Mouse (Mus musculus) cortical plate, adult 2 months (tissue): Measurements from ENCODE around the gene Rps6ka5. TPM values are rescaled to one million over a fixed set of nuclear protein-coding genes. Genes with fewer than 3 reads are reported as not detected.

Experiments used
- H3K27ac ChIP-seq: fragments of 200-500 bp; 2 replicates; pipeline ENCODE4 v1.5.1; 2012; ENCODE audit warnings: low read length, control low read depth, inconsistent platforms; ENCODE audit not compliant: insufficient read depth
- H3K4me1 ChIP-seq: fragments of 200-500 bp; 2 replicates; pipeline ENCODE4 v1.6.1; 2011; ENCODE audit warnings: low read length; ENCODE audit not compliant: control insufficient read depth, insufficient read depth
- H3K4me3 ChIP-seq: fragments of 200-500 bp; 2 replicates; pipeline ENCODE4 v1.5.1; 2011; ENCODE audit warnings: mild to moderate bottlenecking, low read length, control low read depth; ENCODE audit not compliant: insufficient read depth
- CTCF ChIP-seq: fragments of 200-500 bp; IDR thresholded peaks from 2 replicates; pipeline ENCODE4 v1.5.1; 2011; ENCODE audit warnings: mild to moderate bottlenecking, control low read depth, low read length; ENCODE audit not compliant: insufficient read depth; ENCODE audit errors: extremely low read depth
- POLR2A ChIP-seq: fragments of 200-500 bp; IDR thresholded peaks from 2 replicates; pipeline ENCODE4 v1.6.1; 2011; ENCODE audit warnings: mild to moderate bottlenecking, low read length, control low read depth; ENCODE audit not compliant: insufficient read depth; ENCODE audit errors: extremely low read depth
- polyA plus RNA-seq: library from polyadenylated mRNA; depleted of rRNA; stranded (reverse); fragments of >200 nt; gene quantifications from 2 replicates; pipeline ENCODE4 v1.2.3, GENCODE M21; 2012

Gene Rps6ka5
- polyA plus RNA-seq, 1 experiment, result 10.8 TPM

- peaks cover 2% of the 10 kb centered on the region; the same call in 1 of the 2 replicates for H3K4me1 ChIP-seq
- no peak for TF ChIP-seq POLR2A
- no peak for TF ChIP-seq CTCF
- no peak overlapping the region for H3K4me3 ChIP-seq
- no peak overlapping the region for H3K27ac ChIP-seq
Measured at GRCm38 (mm10) chr12:100578291-100578690, 148.5 kb downstream of the Rps6ka5 start.

DNA sequence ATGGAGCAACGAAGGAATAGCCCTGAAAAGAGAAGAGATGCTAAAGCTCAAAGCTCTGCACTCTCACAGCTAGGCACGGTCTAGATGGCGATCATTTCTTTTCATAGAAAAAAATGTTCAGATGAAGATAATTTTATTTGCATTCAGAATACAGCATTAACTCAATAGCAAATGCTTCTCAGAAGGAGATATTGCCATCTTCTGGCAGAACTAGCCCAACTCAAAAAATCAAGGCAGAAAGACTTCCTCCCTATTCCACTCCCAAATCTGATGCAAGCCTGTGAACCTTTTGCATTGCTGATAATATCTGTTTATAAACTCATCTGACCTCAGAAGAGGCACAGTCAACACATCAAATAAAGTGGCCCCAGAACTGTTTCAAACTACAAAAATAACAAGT, 151.0 kb downstream of the Rps6ka5 start:
- Histone ChIP-seq H3K4me3 (no peak overlapping the region), H3K27ac (peak overlapping the region; percentile 54; the same call in 1 of the 2 replicates), H3K4me1 (peaks cover 3% of the 10 kb centered on the region)
- no peak for TF ChIP-seq CTCF
- no peak for TF ChIP-seq POLR2A

DNA sequence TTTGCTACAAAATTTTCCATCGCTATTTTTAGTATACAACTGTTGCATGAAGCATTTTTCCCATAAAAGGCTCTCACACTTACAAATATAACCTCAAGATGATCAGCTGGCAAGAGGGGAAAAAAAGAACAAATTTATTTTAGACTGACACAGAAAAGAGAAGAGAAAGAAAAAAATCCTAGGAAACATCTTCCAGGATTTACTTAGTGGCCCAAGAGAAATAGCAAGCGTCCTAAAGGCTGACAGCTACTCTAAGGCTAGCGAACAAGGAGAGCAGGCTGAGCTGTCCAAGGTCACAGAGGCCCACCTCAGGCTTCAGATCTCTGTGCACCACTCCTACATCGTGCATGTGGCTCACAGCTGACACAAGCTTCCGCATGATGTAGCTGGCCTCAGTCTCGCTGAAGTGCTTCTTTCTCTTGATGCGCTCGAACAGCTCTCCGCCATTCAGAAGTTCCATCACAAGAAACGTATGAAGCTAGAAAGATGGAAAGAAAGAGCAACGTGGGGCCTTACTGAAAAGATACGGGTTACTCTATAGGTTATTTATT, 156.2 kb downstream of the Rps6ka5 start:
- peaks cover 6% of the 10 kb centered on the region for H3K4me1 ChIP-seq
- H3K27ac ChIP-seq, result peak overlapping the region; percentile 8; the same call in 1 of the 2 replicates
- no peak for TF ChIP-seq POLR2A
- TF ChIP-seq CTCF, result no peak

DNA sequence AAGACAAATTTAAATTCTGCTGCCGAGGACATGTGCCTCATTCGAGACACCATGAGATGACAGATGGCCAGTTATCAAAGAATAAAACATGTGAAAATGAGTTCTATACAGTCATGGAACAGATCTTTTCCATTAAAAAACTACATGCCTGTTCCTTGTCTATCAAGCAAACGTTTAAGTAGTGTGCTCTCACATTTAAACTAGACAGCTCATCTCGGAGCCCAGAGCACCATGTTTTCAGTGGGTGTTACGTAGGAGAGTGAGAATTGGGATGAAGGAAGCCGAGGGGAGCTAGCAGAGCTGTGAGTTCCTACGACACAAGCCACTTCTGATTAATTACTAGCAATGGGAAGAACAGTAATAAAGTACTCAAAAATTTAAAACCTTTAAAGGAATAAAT, 158.0 kb downstream of the Rps6ka5 start:
- H3K4me1 ChIP-seq, result peaks cover 6% of the 10 kb centered on the region
- H3K4me3 ChIP-seq, result no peak overlapping the region
- TF ChIP-seq POLR2A (no peak), CTCF (no peak)
- no peak overlapping the region for H3K27ac ChIP-seq

More for the DNA sequence above, 156.2 kb downstream of the Rps6ka5 start:
- no peak overlapping the region for H3K4me3 ChIP-seq

DNA sequence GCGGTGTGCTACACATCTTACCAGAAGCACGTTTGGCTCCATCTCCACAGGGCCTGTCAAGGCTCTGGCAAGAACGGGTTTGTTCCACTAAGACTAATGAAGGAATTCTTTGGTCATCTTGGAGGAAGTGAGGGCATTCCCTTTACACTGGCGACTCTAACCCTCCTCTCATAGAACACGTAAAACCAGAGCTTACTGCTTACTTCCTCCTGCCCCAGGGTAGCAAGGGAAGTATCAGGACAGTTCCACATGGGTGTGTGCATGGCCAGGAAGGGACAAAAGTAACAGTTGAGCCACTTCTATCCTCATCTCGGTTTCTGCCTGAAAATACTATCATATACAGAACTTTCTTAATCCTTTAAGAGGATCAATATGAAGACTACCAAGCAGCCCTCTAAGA, 158.7 kb downstream of the Rps6ka5 start:
- Histone ChIP-seq H3K27ac (peak overlapping the region; percentile 87), H3K4me3 (no peak overlapping the region), H3K4me1 (peaks cover 6% of the 10 kb centered on the region)
- TF ChIP-seq CTCF (no peak), POLR2A (no peak)

DNA sequence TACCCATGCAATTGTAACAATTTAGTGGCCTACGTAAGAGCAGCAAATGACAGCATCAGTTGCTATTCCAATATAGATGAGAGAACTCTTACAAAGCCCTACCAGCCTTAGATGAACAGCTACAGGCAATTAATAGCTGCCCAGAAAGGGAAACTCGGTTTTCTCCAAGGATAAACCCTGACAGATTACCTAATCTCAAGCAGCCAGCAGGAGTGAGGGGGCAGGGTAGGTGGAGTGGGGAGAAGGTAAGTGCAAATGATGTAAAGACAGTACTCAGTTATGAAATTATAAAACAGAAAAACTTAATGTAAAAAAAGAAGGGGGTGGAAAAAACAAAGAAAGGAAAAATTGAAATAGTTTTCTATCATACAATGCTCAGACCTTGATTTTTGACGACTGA, 159.2 kb downstream of the Rps6ka5 start:
- H3K4me3 ChIP-seq, result no peak overlapping the region
- peaks cover 6% of the 10 kb centered on the region for H3K4me1 ChIP-seq
- peak overlapping the region; percentile 87 for H3K27ac ChIP-seq
- TF ChIP-seq CTCF (no peak), POLR2A (no peak)

DNA sequence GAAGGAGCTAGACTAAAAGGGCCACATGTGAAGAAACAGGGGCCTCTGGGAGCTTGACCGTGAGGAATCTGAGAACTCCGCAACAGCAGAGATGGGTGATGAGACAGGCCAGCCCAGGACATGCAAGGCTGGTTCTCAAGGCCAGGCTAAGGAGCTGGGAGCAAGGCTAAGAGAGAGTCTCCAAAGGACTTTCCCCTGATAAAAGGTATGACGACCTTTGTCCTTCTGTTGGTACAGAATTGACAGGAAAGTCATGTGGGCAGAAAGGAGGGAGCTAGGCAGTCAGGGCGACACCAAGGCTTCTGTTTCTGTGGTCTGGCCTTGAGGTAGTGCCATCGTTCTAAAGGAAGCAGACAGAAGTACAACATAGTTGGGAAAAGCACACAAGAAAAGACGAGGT, 173.1 kb downstream of the Rps6ka5 start:
- Histone ChIP-seq H3K4me3 (no peak overlapping the region), H3K27ac (no peak overlapping the region), H3K4me1 (no peaks in the 10 kb centered on the region)
- no peak for TF ChIP-seq CTCF

DNA sequence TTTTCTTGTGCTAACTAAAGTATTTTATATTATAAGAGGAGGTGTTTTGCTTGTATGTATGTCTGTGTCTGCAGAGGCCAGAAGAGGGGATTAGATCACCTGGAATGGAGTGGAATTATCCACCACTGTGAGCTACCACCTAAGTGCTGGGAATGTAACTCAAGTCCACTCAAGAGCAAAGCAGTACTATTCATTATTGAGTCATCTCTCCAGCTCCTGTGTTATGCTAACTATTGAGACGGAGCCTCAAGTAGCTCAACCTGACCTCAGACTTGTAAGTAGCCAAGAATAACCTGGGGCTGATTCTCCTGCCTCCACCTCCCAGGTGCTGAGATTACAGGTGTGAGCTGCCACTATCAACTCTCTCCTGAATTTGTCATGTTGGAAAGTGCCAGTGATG, 174.8 kb downstream of the Rps6ka5 start:
- no peak for TF ChIP-seq POLR2A
- TF ChIP-seq CTCF, result no peak
- Histone ChIP-seq H3K4me1 (no peaks in the 10 kb centered on the region), H3K27ac (no peak overlapping the region), H3K4me3 (no peak overlapping the region)

DNA sequence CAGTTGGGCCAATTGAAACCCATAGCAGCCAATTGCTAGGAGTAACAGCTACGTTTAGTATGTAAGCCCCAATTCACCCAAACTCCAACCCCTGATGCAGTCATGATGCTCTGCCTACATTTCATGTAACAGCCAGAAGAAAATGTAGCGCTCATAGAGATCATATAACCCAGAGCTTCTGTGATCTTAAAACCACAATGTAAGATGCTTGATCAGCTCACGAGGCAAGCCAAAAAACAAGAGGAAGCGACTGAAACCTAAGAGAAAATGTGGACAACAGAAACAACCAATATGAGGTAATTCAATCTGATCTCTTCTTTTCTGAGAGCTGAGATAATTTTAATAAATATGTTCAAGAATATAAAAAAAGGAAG, 182.6 kb downstream of the Rps6ka5 start:
- Histone ChIP-seq H3K27ac (no peak overlapping the region), H3K4me1 (0 out of 2 replicates have a peak, but pooled peaks cover 2% of the 10 kb centered on the region), H3K4me3 (no peak overlapping the region)
- TF ChIP-seq POLR2A (no peak), CTCF (no peak)

DNA sequence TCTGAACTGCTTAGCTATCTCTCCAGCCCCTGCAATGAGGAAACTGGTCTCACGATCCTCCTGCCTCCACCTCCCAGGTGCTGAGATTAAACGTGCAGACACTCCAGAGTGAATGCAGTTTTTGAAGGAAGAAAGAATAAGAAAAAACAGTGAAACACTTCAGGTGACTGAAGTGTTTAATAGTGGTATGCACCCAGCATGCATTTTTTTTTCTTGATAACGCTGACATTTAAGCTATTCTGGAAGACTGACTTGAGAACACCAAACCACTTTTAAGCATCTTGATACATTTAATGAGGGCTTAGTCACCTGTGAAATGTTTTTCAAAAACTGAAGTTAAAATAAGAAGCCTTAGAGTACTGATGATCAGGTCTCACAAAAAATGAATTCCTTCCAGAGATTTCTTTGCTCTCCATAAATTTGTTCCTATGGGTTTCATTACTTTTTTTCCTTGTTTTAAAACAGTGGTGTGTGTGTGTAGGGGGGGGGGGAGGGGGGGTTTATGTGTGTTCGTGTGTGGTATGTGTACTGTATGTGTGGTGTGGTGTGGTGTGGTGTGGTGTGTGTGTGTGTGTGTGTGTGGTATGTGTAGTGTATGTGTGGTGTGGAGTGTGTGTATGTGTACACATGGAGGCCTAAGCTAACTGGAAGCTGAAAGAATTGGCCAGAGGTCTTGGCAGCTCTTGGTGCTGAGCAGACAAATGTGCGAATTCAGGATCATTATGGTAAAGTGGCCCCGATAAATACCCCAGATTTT, 183.2 kb downstream of the Rps6ka5 start:
- H3K27ac ChIP-seq, result no peak overlapping the region
- TF ChIP-seq CTCF, result no peak
- TF ChIP-seq POLR2A, result no peak
- H3K4me1 ChIP-seq, result 0 out of 2 replicates have a peak, but pooled peaks cover 2% of the 10 kb centered on the region
- H3K4me3 ChIP-seq, result no peak overlapping the region
